Mouse (Mus musculus) heart, adult 11 months (tissue): ENCODE data around the gene Dnajc7.

Experiments used
- DNase-seq: peaks from one replicate; pipeline ENCODE4 v3.0.0; 2022

Dnajc7 gene

GRCm38 (mm10) chr11:100579116-100579799 is 40.7 kb downstream of the Dnajc7 start:
- peak; percentile 86 for DNase-seq

DNA sequence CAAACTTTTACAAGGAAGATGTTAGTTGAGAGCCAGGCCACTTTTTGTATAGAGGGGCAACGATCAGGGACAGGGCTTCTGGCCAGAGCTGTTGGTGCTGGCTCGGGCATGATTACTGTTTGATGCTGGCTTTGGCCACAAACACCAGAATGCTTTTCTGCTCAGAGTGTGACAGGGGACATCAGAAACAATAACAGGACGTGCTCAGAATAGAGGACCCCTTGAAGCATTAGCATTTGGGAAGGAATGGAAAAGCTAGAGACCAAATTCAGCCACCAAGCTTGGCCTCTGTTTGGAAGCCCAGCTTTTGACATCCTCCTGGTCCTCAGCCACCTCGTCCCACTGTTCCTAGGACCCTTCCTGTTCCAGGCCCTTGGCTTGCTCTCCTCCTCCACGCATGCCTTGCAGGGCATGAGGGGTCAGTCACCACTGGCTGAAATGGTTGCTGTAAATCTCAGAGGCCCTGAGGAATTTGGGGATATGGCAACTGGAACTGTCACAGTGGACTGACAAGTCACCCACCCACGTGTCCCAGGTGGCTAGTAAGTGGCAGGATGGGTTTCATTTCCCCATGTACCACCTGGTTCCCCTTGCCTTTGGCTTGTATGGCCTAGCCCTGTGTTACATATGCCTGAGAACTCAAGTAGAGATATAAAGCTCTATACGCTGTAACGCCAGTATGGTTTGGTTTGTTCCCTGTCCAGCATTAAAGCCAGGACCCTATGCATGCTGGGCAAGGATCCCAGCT is 41.9 kb downstream of the Dnajc7 start:
- DNase-seq: peak; percentile 85

GRCm38 (mm10) chr11:100576256-100576655 is 43.7 kb downstream of the Dnajc7 start:
- DNase-seq: peak; percentile 87

DNA sequence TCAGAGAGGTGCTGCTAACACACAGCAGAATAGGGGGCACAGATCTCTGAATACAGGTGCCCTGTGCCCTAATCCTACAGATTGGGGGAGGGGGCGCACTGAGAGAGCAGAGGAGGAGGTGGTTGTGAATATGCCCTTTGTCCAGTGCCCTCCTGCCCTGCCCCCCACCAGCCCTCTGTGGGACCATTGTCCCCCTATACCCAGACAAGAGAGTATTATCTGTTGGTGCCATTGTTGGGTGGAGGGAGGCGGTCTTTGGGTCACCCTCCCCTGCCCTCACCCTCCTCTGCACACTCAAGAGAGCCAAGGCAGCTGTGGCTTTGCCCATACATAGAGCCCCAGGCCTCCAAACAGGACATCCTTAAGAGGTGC is 44.5 kb downstream of the Dnajc7 start:
- peak; percentile 93 for DNase-seq

GRCm38 (mm10) chr11:100574708-100575483 is 45.1 kb downstream of the Dnajc7 start, which contains the start of gene Cnp:
Cnp (plus strand) TSS chr11:100574904.
- peak; percentile 98 for DNase-seq

GRCm38 (mm10) chr11:100574188-100574587 is 45.8 kb downstream of the Dnajc7 start:
- no peak for DNase-seq

GRCm38 (mm10) chr11:100571202-100571567 is 48.8 kb downstream of the Dnajc7 start:
- DNase-seq: peak; percentile 97

DNA sequence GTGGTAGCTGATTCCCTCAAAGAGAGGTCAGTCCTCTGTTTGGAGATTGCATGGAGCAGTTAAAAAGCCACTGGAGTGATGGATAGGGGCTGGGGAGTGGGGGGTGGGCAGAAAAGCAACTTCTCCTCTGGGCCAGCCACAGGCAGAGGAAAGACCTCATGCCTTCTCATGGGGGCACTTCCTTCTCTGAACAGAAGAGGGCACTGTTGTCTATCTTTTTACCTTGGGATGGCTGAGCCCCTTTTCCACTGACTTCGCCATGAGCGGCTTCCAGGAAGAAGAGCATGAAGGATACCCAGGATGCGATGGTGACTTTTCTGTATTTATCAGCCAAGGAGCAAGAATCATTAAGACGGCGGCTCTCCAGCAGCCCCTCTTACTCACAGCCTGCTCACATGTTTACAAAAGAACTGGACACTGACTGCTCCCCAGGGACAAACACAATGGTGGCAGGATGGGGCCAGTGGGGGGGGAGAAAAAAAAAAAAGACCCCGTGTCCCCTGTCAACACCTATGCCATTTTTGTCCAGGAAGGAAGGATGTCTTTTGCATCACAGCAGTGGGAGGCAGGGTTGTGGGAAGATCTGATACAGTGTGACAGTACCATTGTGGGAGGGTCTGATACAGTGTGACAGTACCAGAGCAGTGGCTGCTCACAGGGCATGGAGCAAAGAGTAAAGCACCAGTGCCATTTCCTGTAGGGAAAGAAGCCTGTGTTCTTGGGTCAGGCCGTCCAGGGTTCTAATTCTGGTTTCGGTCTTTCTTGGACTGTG is 49.4 kb downstream of the Dnajc7 start:
- DNase-seq: peak; percentile 96

DNA sequence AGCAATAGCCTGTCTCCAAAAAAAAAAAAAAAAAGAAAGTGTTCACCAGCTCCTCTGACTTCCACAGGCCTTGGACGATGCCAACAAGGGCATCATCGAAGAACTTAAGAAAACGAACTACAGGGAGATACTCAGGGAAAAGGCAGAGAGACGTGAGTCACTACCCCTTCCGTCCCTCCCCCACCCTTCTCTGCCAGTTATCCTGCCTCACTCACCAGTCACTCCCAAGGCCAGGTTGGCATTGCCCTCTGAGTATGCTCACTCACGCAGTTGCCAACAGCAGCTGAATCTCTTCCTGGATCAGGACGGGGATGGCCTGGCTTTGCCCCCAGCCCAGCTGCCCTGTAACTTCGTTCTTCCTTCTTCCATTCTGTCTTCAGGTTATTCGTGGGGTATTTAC is 50.2 kb downstream of the Dnajc7 start:
- DNase-seq: peak; percentile 86

GRCm38 (mm10) chr11:100568692-100569091 is 51.3 kb downstream of the Dnajc7 start:
- DNase-seq: no peak

DNA sequence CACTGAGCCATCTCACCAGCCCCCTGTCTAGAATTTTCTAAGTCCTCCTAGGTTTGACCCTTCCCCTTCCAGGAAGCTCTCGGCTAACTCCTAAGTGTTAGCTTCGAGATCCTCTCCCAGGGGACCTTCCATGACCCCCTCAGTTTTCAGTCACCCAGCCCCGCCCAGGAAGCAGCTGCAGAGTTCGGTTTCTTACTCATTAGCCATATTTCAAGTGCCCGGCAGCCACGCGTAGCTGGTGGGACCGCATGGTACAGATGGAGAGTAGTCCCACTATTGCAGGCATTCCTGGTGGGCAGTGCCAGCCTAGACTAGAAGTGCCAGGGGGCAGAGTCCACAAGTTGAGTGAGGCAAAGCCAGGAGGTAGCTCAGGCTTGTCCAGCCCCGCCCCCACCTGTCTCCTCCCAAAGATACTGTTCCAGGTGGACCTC is 52.1 kb downstream of the Dnajc7 start:
- DNase-seq: no peak

DNA sequence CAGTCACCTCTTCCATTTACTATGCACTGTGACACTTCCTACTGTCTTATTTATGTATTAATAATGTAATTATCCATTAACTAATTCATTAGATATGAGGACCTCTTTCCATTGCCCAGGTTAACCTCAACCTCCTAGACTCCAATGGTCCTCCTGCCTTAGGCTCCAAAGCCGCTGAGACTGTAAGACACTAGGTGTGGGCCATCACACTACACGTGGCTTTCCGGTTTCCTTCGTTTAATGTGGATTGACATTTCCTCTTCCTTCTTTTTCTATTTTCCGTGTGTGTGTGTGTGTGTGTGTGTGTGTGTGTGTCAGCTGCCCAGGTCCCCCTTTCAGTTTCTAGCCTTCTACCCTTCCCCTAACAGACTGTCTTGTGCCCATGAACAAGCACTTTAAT is 52.7 kb downstream of the Dnajc7 start:
- DNase-seq: no peak

DNA sequence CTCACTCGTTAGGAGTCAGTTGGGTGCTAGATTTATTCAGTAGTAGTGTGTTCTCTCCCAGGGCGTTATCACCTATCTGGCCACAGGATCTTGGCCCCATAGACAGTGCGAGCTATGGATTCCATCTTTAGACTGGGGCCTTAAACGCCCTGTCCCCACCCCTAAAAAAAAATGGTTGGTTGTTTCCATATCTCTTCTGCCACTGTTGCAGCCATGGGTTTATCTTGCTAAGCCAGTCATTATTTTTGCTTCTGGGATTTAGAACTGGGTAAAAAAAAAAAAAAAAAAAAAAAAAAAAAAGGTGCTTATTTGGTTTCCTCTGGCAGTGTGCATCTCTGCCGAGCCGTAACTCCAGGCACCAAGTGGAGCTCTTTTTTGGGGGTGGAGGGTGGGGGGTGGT is 55.3 kb downstream of the Dnajc7 start:
- DNase-seq: no peak

GRCm38 (mm10) chr11:100564297-100564696 is 55.7 kb downstream of the Dnajc7 start:
- DNase-seq: no peak

DNA sequence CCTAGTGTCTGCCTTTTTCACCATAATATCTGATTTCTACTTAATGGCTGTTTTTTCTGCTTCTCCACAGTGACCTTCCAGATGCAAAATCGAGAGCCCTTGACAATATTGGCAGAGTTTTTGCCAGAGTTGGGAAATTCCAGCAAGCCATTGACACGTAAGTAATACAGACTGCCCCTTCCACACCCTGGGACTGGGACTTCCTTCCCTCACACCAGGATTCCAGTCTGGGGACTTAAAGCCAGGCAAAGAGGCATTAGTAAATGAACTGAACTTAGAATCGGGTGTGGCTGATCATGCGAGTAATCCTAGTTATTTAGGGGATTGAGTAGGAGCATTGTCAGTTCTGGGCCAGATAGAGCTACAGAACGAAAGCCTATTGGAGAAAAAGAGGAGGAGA is 58.2 kb downstream of the Dnajc7 start:
- DNase-seq: no peak

DNA sequence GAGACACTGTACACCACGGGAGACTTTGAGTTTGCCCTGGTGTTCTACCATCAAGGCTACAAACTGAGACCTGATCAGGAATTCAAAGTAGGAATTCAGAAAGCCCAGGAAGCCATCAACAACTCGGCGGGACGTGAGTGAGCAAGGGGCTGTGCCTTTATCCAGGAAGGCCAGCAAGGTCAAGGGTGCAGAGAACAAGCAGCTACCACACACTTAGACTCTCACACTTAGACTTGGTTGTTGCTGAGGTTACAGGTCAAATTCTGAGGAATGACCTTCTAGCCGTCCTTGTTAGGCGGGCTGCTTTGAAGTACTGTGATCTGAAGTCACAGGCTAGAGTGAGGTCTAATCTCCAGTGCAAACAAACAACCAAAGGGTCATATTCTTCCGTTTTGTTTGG is 60.5 kb downstream of the Dnajc7 start:
- DNase-seq: no peak

DNA sequence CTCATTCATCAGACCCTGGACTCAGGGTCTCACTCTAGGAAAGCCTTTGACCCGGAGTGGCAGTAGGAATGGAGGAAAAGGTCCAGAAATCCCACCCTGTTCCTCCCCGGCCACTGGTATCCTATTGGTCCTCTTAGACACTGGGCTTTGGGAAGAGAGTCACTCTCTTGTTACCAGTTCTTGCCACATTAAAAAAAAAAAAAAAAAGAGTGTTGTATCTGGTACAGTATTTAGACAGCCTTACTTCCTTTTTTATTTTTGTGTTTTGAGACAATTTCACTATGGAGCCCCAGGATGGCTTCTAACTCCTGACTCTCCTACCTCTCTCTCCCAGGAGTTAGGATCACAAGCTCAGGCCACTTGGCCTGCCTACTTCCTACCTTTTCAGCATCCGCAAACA is 62.4 kb downstream of the Dnajc7 start:
- no peak for DNase-seq

- DNase-seq: peak; percentile 96
These were observed 64.4 kb downstream of the Dnajc7 start for GRCm38 (mm10) chr11:100555583-100555982.

GRCm38 (mm10) chr11:100552842-100553241 is 67.1 kb downstream of the Dnajc7 start:
- no peak for DNase-seq

DNA sequence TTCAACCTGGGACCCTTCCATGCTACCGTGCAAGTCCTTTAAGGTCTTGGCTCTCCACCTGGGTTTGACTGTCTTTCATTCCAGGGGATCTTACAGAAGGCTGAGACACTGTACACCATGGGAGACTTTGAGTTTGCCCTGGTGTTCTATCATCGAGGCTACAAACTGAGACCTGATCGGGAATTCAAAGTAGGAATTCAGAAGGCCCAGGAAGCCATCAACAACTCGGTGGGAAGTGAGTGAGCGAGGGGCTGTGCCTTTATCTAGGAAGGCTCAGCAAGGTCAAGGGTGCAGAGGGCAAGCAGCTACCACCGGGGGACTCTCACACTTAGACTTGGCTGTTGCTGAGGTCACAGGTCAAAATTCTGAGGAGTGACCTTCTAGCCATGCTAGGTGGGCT is 69.9 kb downstream of the Dnajc7 start:
- DNase-seq: no peak

GRCm38 (mm10) chr11:100549466-100549865 is 70.5 kb downstream of the Dnajc7 start:
- DNase-seq: no peak

GRCm38 (mm10) chr11:100548141-100548540 is 71.8 kb downstream of the Dnajc7 start:
- DNase-seq: no peak

- no peak for DNase-seq
These were observed 73.0 kb downstream of the Dnajc7 start for GRCm38 (mm10) chr11:100546955-100547354.
